Mouse (Mus musculus): Measurements from ENCODE around the gene Hist1h3i. TPM values are rescaled to one million over a fixed set of nuclear protein-coding genes. Genes with fewer than 3 reads are reported as not detected.
A peak's percentile ranks its signal among the peaks of the same experiment; 100 is the strongest.
"Not testable (repeated sequence)": the region's sequence is repeated elsewhere in the genome, so short reads cannot be mapped to it uniquely, and the experiment has no call there.

Gene Hist1h3i
- polyA plus RNA-seq, 1 experiment: 7.4 TPM

- Histone ChIP-seq H3K27ac (ENCODE audit: control insufficient read depth, insufficient read depth, low read depth, low read length) (peak overlapping the region; percentile 74), H3K4me3 (ENCODE audit: control insufficient read depth, low read depth, low read length) (peak overlapping the region; percentile 73), H3K4me1 (ENCODE audit: control insufficient read depth, insufficient read depth, low read length) (peaks cover 7% of the 10 kb centered on the region), H3K27me3 (ENCODE audit: control insufficient read depth, insufficient read depth, low read length) (no peaks in the 10 kb centered on the region), H3K36me3 (ENCODE audit: control insufficient read depth, insufficient read depth, low read length) (no peaks in the 10 kb centered on the region)
- no peak for TF ChIP-seq CTCF (IDR thresholded peaks at IDR 0.05; ENCODE audit: control insufficient read depth, insufficient read depth, insufficient replicate concordance, low read depth, low read length)
- no peak for TF ChIP-seq POLR2A (IDR thresholded peaks at IDR 0.05; ENCODE audit: control insufficient read depth, low read depth, low read length)
These were observed 3.2 kb upstream of the Hist1h3i start for GRCm38 (mm10) chr13:21786189-21786898.

- no peak overlapping the region for H3K4me3 ChIP-seq (ENCODE audit: control insufficient read depth, low read depth, low read length)
- H3K27me3 ChIP-seq (ENCODE audit: control insufficient read depth, insufficient read depth, low read length): peaks cover 2% of the 10 kb centered on the region; the same call in 1 of the 2 replicates
- H3K27ac ChIP-seq (ENCODE audit: control insufficient read depth, insufficient read depth, low read depth, low read length): no peak overlapping the region
- peaks cover 13% of the 10 kb centered on the region for H3K4me1 ChIP-seq (ENCODE audit: control insufficient read depth, insufficient read depth, low read length)
- no peaks in the 10 kb centered on the region for H3K36me3 ChIP-seq (ENCODE audit: control insufficient read depth, insufficient read depth, low read length)
- no peak for TF ChIP-seq POLR2A (IDR thresholded peaks at IDR 0.05; ENCODE audit: control insufficient read depth, low read depth, low read length)
- TF ChIP-seq CTCF (IDR thresholded peaks at IDR 0.05; ENCODE audit: control insufficient read depth, insufficient read depth, insufficient replicate concordance, low read depth, low read length): no peak
These were observed 1.1 kb upstream of the Hist1h3i start for GRCm38 (mm10) chr13:21784311-21784710.

GRCm38 (mm10) chr13:21783734-21784161 is 578 bp upstream of the Hist1h3i start:
- no peaks in the 10 kb centered on the region for H3K36me3 ChIP-seq (ENCODE audit: control insufficient read depth, insufficient read depth, low read length)
- H3K4me3 ChIP-seq (ENCODE audit: control insufficient read depth, low read depth, low read length): no peak overlapping the region
- TF ChIP-seq CTCF (IDR thresholded peaks at IDR 0.05; ENCODE audit: control insufficient read depth, insufficient read depth, insufficient replicate concordance, low read depth, low read length): no peak
- H3K4me1 ChIP-seq (ENCODE audit: control insufficient read depth, insufficient read depth, low read length): peaks cover 17% of the 10 kb centered on the region
- peaks cover 2% of the 10 kb centered on the region; the same call in 1 of the 2 replicates for H3K27me3 ChIP-seq (ENCODE audit: control insufficient read depth, insufficient read depth, low read length)
- H3K27ac ChIP-seq (ENCODE audit: control insufficient read depth, insufficient read depth, low read depth, low read length): no peak overlapping the region

GRCm38 (mm10) chr13:21782361-21783254 is 562 bp downstream of the Hist1h3i start:
- Histone ChIP-seq H3K27ac (ENCODE audit: control insufficient read depth, insufficient read depth, low read depth, low read length) (peak overlapping the region; percentile 13; the same call in 1 of the 2 replicates), H3K4me1 (ENCODE audit: control insufficient read depth, insufficient read depth, low read length) (peaks cover 17% of the 10 kb centered on the region), H3K4me3 (ENCODE audit: control insufficient read depth, low read depth, low read length) (peak overlapping the region; percentile 36)
- not testable (repeated sequence) for H3K27me3 ChIP-seq (ENCODE audit: control insufficient read depth, insufficient read depth, low read length); H3K36me3 ChIP-seq (ENCODE audit: control insufficient read depth, insufficient read depth, low read length)

- TF ChIP-seq CTCF (IDR thresholded peaks at IDR 0.05; ENCODE audit: control insufficient read depth, insufficient read depth, insufficient replicate concordance, low read depth, low read length) (no peak), POLR2A (IDR thresholded peaks at IDR 0.05; ENCODE audit: control insufficient read depth, low read depth, low read length) (no peak)
- Histone ChIP-seq H3K4me1 (ENCODE audit: control insufficient read depth, insufficient read depth, low read length) (peaks cover 17% of the 10 kb centered on the region), H3K27me3 (ENCODE audit: control insufficient read depth, insufficient read depth, low read length) (peaks cover 2% of the 10 kb centered on the region; the same call in 1 of the 2 replicates), H3K27ac (ENCODE audit: control insufficient read depth, insufficient read depth, low read depth, low read length) (no peak overlapping the region), H3K4me3 (ENCODE audit: control insufficient read depth, low read depth, low read length) (no peak overlapping the region), H3K36me3 (ENCODE audit: control insufficient read depth, insufficient read depth, low read length) (no peaks in the 10 kb centered on the region)
These were observed 1.5 kb downstream of the Hist1h3i start for GRCm38 (mm10) chr13:21781639-21782038.

- TF ChIP-seq CTCF (IDR thresholded peaks at IDR 0.05; ENCODE audit: control insufficient read depth, insufficient read depth, insufficient replicate concordance, low read depth, low read length): no peak
- TF ChIP-seq POLR2A (IDR thresholded peaks at IDR 0.05; ENCODE audit: control insufficient read depth, low read depth, low read length): no peak
- Histone ChIP-seq H3K27me3 (ENCODE audit: control insufficient read depth, insufficient read depth, low read length) (peaks cover 2% of the 10 kb centered on the region; the same call in 1 of the 2 replicates), H3K36me3 (ENCODE audit: control insufficient read depth, insufficient read depth, low read length) (no peaks in the 10 kb centered on the region), H3K4me1 (ENCODE audit: control insufficient read depth, insufficient read depth, low read length) (peaks cover 17% of the 10 kb centered on the region), H3K27ac (ENCODE audit: control insufficient read depth, insufficient read depth, low read depth, low read length) (no peak overlapping the region), H3K4me3 (ENCODE audit: control insufficient read depth, low read depth, low read length) (no peak overlapping the region)
These were observed 2.1 kb downstream of the Hist1h3i start for GRCm38 (mm10) chr13:21781021-21781555.

Measured in testis, adult 2 months (tissue).